Mouse (Mus musculus) gastrocnemius, postnatal 14 days (tissue): Measurements from ENCODE around the gene Gm21903. TPM values are rescaled to one million over a fixed set of nuclear protein-coding genes. Genes with fewer than 3 reads are reported as not detected.
"Not testable (repeated sequence)": the region's sequence is repeated elsewhere in the genome, so short reads cannot be mapped to it uniquely, and the experiment has no call there.

Experiments used
- DNase-seq: peaks from one replicate; pipeline ENCODE4 v3.0.0; 2021; ENCODE audit warnings: mixed read lengths
- intact Hi-C: fragments of 180-260 bp; cut with DNase I; formaldehyde crosslinking; loops from one replicate; pipeline ENCODE4 v1.15.1; 2025; ENCODE audit warnings: low total_unique reads
- long read RNA-seq, 2 experiments: library from polyadenylated mRNA; stranded (forward); transcript quantifications; one replicate each; pipeline ENCODE4 v2.0.0; 2021
- total RNA-seq, 2 experiments: library from RNA; stranded (reverse); gene quantifications; 2 replicates each; pipeline ENCODE4 v1.2.3; 2021

Gm21903 gene
- not detected for total RNA-seq
- long read RNA-seq, experiment 1: 0 reads
- long read RNA-seq, experiment 2: 0 reads

GRCm38 (mm10) chr17:39043241-39043640 is at the start of gene Gm21903:
Gene Gm21903, minus strand, starts transcription at chr17:39043341.
- intact Hi-C loops: no loop called here
- no peak for DNase-seq

GRCm38 (mm10) chr17:39076937-39077336 is 33.8 kb upstream of the Gm21903 start, which contains the start of gene Esp23:
Gene Esp23, minus strand, starts transcription at chr17:39077037.
- intact Hi-C loops: no loop called here

GRCm38 (mm10) chr17:39063641-39064040 is 20.5 kb upstream of the Gm21903 start:
- intact Hi-C loops: no loop called here
- DNase-seq: no peak

More at GRCm38 (mm10) chr17:39076937-39077336, 33.8 kb upstream of the Gm21903 start, which contains the start of gene Esp23:
- DNase-seq: no peak

GRCm38 (mm10) chr17:39036395-39036794 is 6.7 kb downstream of the Gm21903 start, which contains the start of gene Esp24:
Gene Esp24, plus strand, starts transcription at chr17:39036695.
- DNase-seq, intact Hi-C loops: not testable (repeated sequence)

- DNase-seq: no peak
- intact Hi-C loops: no loop called here
Measured at GRCm38 (mm10) chr17:39017184-39017583, 26.0 kb downstream of the Gm21903 start.

GRCm38 (mm10) chr17:39010675-39011638 is 32.2 kb downstream of the Gm21903 start:
- no peak for DNase-seq
- intact Hi-C loops: no loop called here

GRCm38 (mm10) chr17:39009846-39010245 is 33.3 kb downstream of the Gm21903 start:
- intact Hi-C loops: no loop called here
- DNase-seq: no peak

Other genes with a start within 250 kb of the Gm21903 start
- gene Esp24, start 6.6 kb downstream of the Gm21903 start, total RNA-seq: not detected
- gene Esp23, start 33.7 kb upstream of the Gm21903 start, total RNA-seq: not detected
- not detected for gene Esp22, start 52.0 kb upstream of the Gm21903 start, total RNA-seq